Mouse (Mus musculus) myocyte (in vitro differentiated cells): Measurements from ENCODE around the gene Ucn2.

Source experiments
- CEBPB ChIP-seq: IDR thresholded peaks from 2 replicates; pipeline ENCODE4 v1.6.1; 2011; ENCODE audit warnings: mild to moderate bottlenecking, moderate library complexity; ENCODE audit not compliant: poor library complexity, insufficient read depth, severe bottlenecking
- POLR2A ChIP-seq: IDR thresholded peaks from one replicate; pipeline ENCODE4 v1.6.1; 2011; ENCODE audit warnings: low read depth, mild to moderate bottlenecking, control low read depth, moderate library complexity; ENCODE audit not compliant: insufficient read length
- POLR2AphosphoS2 ChIP-seq: IDR thresholded peaks from one replicate; pipeline ENCODE4 v1.6.1; 2011; ENCODE audit warnings: low read depth, control low read depth; ENCODE audit not compliant: insufficient read length
- REST ChIP-seq: IDR thresholded peaks from one replicate; pipeline ENCODE4 v1.6.1; 2011; ENCODE audit warnings: mild to moderate bottlenecking, control low read depth, moderate library complexity; ENCODE audit not compliant: insufficient read depth, insufficient read length
- USF1 ChIP-seq: IDR thresholded peaks from one replicate; pipeline ENCODE4 v1.6.1; 2011; ENCODE audit warnings: low read depth, mild to moderate bottlenecking, control low read depth, moderate library complexity

- TF ChIP-seq POLR2A: no peak
- no peak for TF ChIP-seq USF1
- TF ChIP-seq REST: no peak
- TF ChIP-seq POLR2AphosphoS2: no peak
- no peak for TF ChIP-seq CEBPB
Measured at GRCm38 (mm10) chr9:108949231-108949966, 36.4 kb upstream of the Ucn2 start.
